Mouse (Mus musculus) lung, embryonic 15.5 days (tissue): ENCODE results near the gene Cc2d2b. TPM values are rescaled to one million over a fixed set of nuclear protein-coding genes. Genes with fewer than 3 reads are reported as not detected.

ENCODE experiments used
- ATAC-seq: fragments of 200-750 bp; cut with Nextera tagmentation; 2 replicates; pipeline ENCODE4 v1.8.0; 2017; ENCODE audit warnings: moderate number of reproducible peaks, borderline replicate concordance; ENCODE audit not compliant: low FRiP score, low TSS enrichment; ENCODE audit errors: extremely low read depth
- H3K27ac ChIP-seq: fragments of 300-500 bp; sonication (generic); 2 replicates; pipeline ENCODE4 v1.5.1; 2015; ENCODE audit warnings: moderate library complexity, mild to moderate bottlenecking, inconsistent platforms
- H3K27me3 ChIP-seq: fragments of 300-500 bp; sonication (generic); 2 replicates; pipeline ENCODE4 v1.6.1; 2015; ENCODE audit warnings: inconsistent platforms
- H3K36me3 ChIP-seq: fragments of 300-500 bp; sonication (generic); 2 replicates; pipeline ENCODE4 v1.6.1; 2015; ENCODE audit warnings: inconsistent platforms
- H3K4me1 ChIP-seq: fragments of 300-500 bp; sonication (generic); 2 replicates; pipeline ENCODE4 v1.6.1; 2015; ENCODE audit warnings: inconsistent platforms
- H3K4me2 ChIP-seq: fragments of 300-500 bp; sonication (generic); 2 replicates; pipeline ENCODE4 v1.6.1; 2015; ENCODE audit warnings: inconsistent platforms, mild to moderate bottlenecking, moderate library complexity
- H3K4me3 ChIP-seq: fragments of 300-500 bp; sonication (generic); 2 replicates; pipeline ENCODE4 v1.5.1; 2015; ENCODE audit warnings: mild to moderate bottlenecking, inconsistent platforms
- H3K9ac ChIP-seq: fragments of 300-500 bp; sonication (generic); 2 replicates; pipeline ENCODE4 v1.6.1; 2015; ENCODE audit warnings: inconsistent platforms
- H3K9me3 ChIP-seq: fragments of 300-500 bp; sonication (generic); 2 replicates; pipeline ENCODE4 v1.6.1; 2016; ENCODE audit warnings: inconsistent platforms
- WGBS: fragments of 180-500 bp; shearing (Covaris S2); methylation state at CpG from one replicate; pipeline ENCODE4 v1.1.7; 2015; 5-methylcytosine and 5-hydroxymethylcytosine counted together
- polyA plus RNA-seq: library from polyadenylated mRNA; unstranded; fragments of >200 nt; fragmentation: Nextera tagmentation; extraction: Ambion mirVana; gene quantifications from 2 replicates; pipeline ENCODE4 v1.2.1, GENCODE M21; 2015

Gene Cc2d2b
- polyA plus RNA-seq, 1 experiment from 2014 or later: 0.17 TPM

DNA sequence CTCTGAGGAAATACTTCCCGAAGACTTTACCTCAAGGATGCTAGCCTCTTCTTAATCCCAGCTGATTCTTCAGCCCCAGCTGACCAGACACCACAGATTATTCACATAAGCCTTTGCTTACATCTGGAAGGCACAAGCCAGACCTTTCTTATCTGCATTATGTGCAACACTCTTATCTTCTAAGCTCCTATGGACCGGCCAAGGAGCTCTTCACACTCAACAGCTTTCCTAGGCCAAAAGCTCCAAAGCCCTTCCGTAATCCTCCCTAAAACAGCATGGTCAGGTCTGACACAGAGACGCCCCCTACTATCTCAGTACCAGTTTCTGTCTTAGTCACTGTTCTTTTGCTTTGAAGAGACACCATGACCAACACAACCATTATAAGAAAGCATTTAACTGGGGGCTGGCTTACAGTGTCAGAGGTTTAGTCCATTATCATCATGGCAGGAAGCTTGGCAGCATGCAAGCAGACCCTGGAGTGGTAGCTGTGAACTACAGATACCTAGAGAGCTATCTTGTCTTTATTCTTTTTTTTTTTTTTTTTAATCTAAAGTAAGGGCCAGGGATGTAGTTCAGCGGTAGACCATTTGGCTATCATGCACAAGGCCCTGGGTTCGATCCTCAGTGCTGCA is 69.5 kb downstream of the Cc2d2b start:
- Histone ChIP-seq H3K9ac (no peak overlapping the region), H3K4me1 (peaks cover 3% of the 10 kb centered on the region; the same call in 1 of the 2 replicates), H3K9me3 (no peaks in the 10 kb centered on the region), H3K27ac (no peak overlapping the region), H3K4me2 (no peak overlapping the region), H3K36me3 (no peaks in the 10 kb centered on the region), H3K4me3 (no peak overlapping the region), H3K27me3 (no peaks in the 10 kb centered on the region)
- no peak for ATAC-seq
- WGBS: 76% methylated on average over 6 of the region's 6 CpGs

DNA sequence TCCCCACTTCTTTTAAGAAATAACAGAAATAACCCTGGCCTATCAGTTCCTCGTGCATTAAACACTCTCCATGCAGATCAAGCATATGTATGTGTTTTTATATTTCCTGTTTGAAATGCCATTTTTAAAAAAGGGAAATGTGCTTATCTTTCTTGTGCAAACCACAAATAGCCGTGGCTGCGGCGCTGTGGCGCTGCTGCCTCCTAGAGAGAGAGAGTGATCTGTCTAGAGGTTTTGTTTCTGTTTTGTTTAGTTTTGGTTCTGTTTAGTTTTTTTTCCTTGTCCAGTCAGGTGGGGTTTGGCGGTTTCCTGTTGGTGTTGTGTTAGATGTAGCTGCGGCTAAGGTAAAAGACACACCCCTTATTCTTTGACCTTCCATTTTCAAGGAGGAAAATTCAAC is 70.2 kb downstream of the Cc2d2b start:
- WGBS: 32% methylated on average over 7 of the region's 7 CpGs
- peaks cover 3% of the 10 kb centered on the region; the same call in 1 of the 2 replicates for H3K4me1 ChIP-seq
- no peak overlapping the region for H3K4me2 ChIP-seq
- H3K4me3 ChIP-seq: no peak overlapping the region
- H3K9ac ChIP-seq: no peak overlapping the region
- no peaks in the 10 kb centered on the region for H3K27me3 ChIP-seq
- H3K36me3 ChIP-seq: no peaks in the 10 kb centered on the region
- no peak overlapping the region for H3K27ac ChIP-seq
- ATAC-seq: no peak
- H3K9me3 ChIP-seq: no peaks in the 10 kb centered on the region

DNA sequence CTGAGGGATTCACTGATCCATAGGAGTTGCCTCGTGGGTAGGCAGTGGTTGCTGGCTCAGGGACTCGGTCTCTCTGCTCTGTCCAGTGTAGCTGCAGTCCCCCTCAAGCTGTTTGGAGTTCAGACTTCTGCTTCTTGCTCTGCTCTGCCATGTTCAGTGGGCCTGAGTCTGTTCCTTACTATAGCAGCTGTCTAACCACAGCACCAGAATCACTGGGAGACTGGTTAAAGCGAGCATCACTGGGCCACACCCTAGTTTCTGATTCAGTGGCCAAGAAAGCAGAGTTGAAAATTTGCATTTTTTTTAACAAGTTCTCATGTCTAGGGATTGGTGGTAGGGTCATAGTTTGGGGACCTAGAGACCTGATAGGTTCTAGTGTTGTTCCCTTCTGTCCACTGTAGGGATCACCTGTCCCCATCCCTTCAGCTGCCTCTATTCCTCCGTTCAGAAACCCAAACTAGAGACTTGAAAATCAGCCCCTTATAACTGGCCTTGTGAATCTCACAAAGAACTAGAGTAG is 72.8 kb downstream of the Cc2d2b start:
- ATAC-seq: no peak
- Histone ChIP-seq H3K4me1 (no peaks in the 10 kb centered on the region), H3K4me2 (no peak overlapping the region), H3K9ac (no peak overlapping the region), H3K4me3 (no peak overlapping the region), H3K36me3 (no peaks in the 10 kb centered on the region), H3K27me3 (no peaks in the 10 kb centered on the region), H3K9me3 (no peaks in the 10 kb centered on the region), H3K27ac (no peak overlapping the region)
- WGBS: 77% methylated on average over 4 of the region's 4 CpGs

DNA sequence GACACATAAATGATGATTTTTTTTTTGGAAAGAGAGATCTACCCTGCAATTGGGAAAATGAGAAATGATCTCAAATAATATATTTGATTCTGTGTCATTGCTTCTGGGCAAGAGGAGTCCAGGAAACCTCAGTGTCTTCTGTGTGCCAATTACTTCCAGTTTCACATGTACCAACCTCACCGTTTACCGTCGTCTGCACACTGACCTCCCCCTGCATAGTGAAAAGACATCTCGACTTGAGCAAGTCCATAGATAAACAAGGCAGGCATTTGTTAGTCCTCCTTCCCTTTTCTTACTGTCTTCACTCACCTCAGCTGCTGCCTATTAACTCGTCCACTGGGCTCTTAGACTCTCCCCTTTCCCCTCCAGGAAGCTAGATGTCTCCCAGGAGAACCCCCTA is 77.1 kb downstream of the Cc2d2b start:
- H3K9ac ChIP-seq: no peak overlapping the region
- H3K4me3 ChIP-seq: no peak overlapping the region
- no peak overlapping the region for H3K4me2 ChIP-seq
- no peak for ATAC-seq
- H3K27me3 ChIP-seq: no peaks in the 10 kb centered on the region; the same call in 1 of the 2 replicates
- peaks cover 6% of the 10 kb centered on the region for H3K4me1 ChIP-seq
- no peaks in the 10 kb centered on the region for H3K36me3 ChIP-seq
- WGBS: 71% methylated on average over 5 of the region's 5 CpGs
- H3K9me3 ChIP-seq: no peaks in the 10 kb centered on the region
- H3K27ac ChIP-seq: no peak overlapping the region

DNA sequence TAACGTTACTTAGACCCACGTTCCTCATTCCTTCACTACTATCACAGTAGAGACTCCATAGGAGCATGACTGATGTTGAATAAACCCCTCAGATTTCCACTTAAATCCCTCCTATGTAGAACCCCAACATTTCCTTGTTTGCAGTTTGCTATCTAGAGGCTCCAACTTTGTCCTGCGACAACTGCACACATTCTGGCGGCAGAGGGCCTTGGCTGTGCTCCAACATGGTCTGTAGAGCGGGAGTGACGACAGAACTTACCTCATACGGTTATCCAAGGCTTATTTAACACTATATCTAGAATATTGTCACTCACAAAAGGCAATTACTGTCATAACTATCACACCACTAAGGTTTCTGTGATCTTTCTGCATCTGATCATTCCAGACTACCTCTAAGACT is 78.2 kb downstream of the Cc2d2b start:
- Histone ChIP-seq H3K36me3 (no peaks in the 10 kb centered on the region), H3K27me3 (no peaks in the 10 kb centered on the region; the same call in 1 of the 2 replicates), H3K9ac (no peak overlapping the region), H3K4me1 (peaks cover 6% of the 10 kb centered on the region), H3K4me3 (no peak overlapping the region), H3K27ac (no peak overlapping the region), H3K9me3 (no peaks in the 10 kb centered on the region), H3K4me2 (no peak overlapping the region)
- no peak for ATAC-seq
- WGBS: 32% methylated on average over 7 of the region's 7 CpGs

DNA sequence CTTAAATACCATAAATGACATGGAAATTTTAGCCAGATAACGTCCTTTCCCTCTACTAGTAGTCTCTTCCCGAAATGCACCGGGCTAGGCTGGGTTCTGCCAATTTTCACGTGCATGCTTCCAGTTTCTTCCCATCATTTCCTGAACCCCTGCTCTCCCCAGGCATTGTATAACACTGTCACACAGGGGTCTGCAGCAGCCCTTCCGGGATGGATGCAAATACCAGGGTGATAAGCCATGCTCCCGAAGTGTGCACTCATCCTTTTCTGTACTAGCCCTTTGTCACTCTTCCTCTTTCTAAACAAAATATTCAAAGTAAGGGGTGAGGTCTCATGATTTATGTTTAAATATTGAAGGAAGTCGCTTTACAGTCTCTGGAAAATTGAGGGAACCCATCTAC is 81.6 kb downstream of the Cc2d2b start:
- H3K9ac ChIP-seq: peak overlapping the region; percentile 89
- no peaks in the 10 kb centered on the region; the same call in 1 of the 2 replicates for H3K27me3 ChIP-seq
- peak overlapping the region; percentile 63 for H3K4me2 ChIP-seq
- no peak overlapping the region for H3K27ac ChIP-seq
- peaks cover 14% of the 10 kb centered on the region for H3K4me1 ChIP-seq
- no peak for ATAC-seq
- H3K9me3 ChIP-seq: no peaks in the 10 kb centered on the region
- peak overlapping the region; percentile 80 for H3K4me3 ChIP-seq
- no peaks in the 10 kb centered on the region for H3K36me3 ChIP-seq
- WGBS: 45% methylated on average over 7 of the region's 7 CpGs

DNA sequence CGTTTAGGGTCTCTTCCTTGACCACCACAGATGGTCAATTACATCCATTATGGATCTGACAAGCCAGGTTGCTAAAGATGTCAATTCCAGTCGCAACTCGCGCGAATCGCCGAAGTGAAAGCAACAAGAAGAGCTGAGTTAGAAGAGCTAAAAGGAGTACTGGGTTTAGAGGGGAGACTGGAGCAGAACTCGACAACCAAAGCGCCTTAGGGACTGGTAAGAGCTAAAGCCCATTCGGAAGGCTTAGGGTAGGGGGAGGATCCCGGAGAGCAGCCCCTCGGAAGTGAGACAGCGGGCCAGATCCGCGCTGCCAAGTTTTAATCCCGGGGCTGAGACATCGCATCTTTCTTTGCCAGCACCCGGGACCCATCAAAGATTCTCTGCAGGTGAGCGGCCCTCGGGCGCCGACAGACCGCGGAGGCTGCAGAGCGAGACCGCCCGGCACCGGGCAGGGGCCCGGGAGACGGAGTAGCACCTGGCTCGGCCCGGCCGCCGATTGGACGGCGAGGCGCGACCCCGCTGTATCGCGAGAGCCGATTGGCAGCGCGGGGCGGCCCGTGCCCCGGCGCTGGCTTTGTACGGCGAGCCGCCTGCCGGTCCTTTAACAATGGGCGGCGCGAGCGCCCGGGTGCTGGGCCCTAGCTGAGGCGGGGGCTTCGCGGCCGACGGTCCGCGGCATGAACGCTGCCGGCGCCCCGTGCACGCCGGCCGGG is 82.3 kb downstream of the Cc2d2b start, which contains the start of gene Ccnj:
TSS of gene Ccnj (plus strand) at position 577 of the 713 bp plus-strand sequence.
- peak; percentile 98 for ATAC-seq
- Histone ChIP-seq H3K4me1 (peaks cover 14% of the 10 kb centered on the region), H3K9me3 (no peaks in the 10 kb centered on the region), H3K27ac (peak within 1 kb of the TSS; percentile 82), H3K9ac (peak within 1 kb of the TSS; percentile 89), H3K27me3 (no peaks in the 10 kb centered on the region; the same call in 1 of the 2 replicates), H3K36me3 (no peaks in the 10 kb centered on the region), H3K4me3 (peak within 1 kb of the TSS; percentile 80), H3K4me2 (peak within 1 kb of the TSS; percentile 63)
- 0% methylated on average over 40 of the region's 71 CpGs for WGBS

DNA sequence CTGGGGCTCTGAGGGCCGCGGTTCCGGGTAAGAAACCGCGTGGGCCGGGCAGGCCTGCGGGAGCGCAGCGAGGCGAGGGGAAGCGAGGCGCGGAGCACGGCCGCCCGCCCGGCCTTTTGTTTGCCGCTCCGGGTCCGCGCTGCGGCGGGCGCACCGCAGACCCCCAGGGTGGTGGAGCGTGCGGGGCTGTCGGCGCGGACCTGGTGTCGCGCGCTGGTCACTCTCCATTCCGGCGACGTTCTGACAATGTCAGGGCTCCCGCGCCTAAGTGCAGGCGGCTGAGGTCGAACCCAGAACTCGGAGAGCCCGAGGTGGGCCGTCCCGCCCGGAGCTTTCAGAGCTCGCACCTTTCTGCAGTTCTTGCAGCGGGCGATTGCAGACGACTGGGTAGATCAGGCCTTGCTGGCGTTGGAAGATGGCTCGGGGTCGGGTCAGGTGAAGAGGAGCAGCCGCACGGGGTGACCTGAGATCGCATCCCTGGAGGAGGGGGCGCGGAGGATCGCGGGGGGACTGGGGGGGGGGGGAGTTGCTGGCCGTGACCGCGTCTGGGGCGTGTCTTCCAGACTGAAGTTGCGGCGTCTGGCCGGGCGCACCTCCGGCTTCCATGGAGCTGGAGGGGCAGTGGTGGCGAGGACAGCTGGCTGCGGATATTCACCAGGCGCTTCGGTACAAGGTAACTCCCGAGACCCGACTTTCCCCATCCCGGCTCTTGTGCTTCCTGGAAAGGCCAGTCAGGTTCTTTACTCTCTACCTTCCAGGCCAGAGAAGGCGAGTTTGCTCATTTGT is 83.1 kb downstream of the Cc2d2b start:
- peak overlapping the region; percentile 80 for H3K4me3 ChIP-seq
- peaks cover 2% of the 10 kb centered on the region; the same call in 1 of the 2 replicates for H3K36me3 ChIP-seq
- peak overlapping the region; percentile 89 for H3K9ac ChIP-seq
- peak overlapping the region; percentile 63 for H3K4me2 ChIP-seq
- H3K27ac ChIP-seq: peak overlapping the region; percentile 82
- WGBS: under 1% methylated on average over 56 of the region's 76 CpGs
- ATAC-seq: peak; percentile 68
- peaks cover 14% of the 10 kb centered on the region for H3K4me1 ChIP-seq
- H3K9me3 ChIP-seq: no peaks in the 10 kb centered on the region
- H3K27me3 ChIP-seq: no peaks in the 10 kb centered on the region; the same call in 1 of the 2 replicates

DNA sequence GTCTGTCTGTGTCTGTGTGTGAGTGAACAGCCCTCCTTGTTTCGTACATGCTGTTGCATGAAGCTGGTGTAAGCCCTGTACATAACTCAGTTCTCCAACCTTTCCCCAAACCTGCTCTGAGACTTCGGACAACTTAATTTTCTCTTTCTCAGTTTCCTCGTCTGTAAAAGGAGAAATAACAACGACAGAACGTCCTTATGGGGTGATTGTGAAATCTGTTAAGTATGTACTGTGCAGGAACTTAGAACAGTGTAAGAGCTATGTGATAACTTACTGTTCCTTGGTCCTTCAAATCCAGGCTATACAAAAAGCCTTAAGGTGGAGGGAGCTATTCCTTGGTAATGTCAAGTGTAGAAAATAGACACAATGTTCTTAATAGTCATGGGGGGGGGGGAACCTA is 83.8 kb downstream of the Cc2d2b start:
- H3K9me3 ChIP-seq: no peaks in the 10 kb centered on the region
- WGBS: 11% methylated on average over 5 of the region's 5 CpGs
- peak overlapping the region; percentile 80 for H3K4me3 ChIP-seq
- H3K36me3 ChIP-seq: peaks cover 10% of the 10 kb centered on the region; the same call in 1 of the 2 replicates
- H3K27ac ChIP-seq: 0 out of 2 replicates have a peak overlapping the region, but pooled peaks have one; percentile 82
- H3K4me2 ChIP-seq: peak overlapping the region; percentile 63
- ATAC-seq: no peak
- H3K27me3 ChIP-seq: no peaks in the 10 kb centered on the region; the same call in 1 of the 2 replicates
- H3K4me1 ChIP-seq: peaks cover 14% of the 10 kb centered on the region
- peak overlapping the region; percentile 89 for H3K9ac ChIP-seq

DNA sequence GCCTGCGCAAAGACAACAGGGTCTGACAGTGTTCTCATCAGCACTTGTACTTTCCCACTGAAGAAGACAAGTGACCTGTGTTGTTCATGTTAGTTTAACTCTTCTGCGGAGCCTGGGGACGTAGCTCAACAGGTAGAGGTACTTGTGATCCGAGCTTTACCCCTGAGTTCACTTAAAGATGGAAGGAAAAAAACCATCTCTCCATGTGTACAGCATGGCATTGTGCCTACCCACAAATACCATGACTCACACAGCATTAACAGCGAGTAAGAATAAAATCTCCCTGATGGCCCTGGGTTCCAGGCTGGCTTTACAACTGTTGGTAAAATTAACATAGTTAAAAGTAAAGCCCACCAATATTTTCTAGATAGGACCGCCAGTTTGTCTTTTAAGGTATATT is 85.9 kb downstream of the Cc2d2b start:
- no peak overlapping the region for H3K27ac ChIP-seq
- H3K9me3 ChIP-seq: no peaks in the 10 kb centered on the region
- H3K27me3 ChIP-seq: no peaks in the 10 kb centered on the region
- no peak overlapping the region for H3K4me3 ChIP-seq
- H3K36me3 ChIP-seq: peaks cover 24% of the 10 kb centered on the region; the same call in 1 of the 2 replicates
- ATAC-seq: no peak
- H3K4me2 ChIP-seq: no peak overlapping the region
- no peak overlapping the region for H3K9ac ChIP-seq
- 89% methylated on average over 6 of the region's 6 CpGs for WGBS
- H3K4me1 ChIP-seq: peaks cover 14% of the 10 kb centered on the region

DNA sequence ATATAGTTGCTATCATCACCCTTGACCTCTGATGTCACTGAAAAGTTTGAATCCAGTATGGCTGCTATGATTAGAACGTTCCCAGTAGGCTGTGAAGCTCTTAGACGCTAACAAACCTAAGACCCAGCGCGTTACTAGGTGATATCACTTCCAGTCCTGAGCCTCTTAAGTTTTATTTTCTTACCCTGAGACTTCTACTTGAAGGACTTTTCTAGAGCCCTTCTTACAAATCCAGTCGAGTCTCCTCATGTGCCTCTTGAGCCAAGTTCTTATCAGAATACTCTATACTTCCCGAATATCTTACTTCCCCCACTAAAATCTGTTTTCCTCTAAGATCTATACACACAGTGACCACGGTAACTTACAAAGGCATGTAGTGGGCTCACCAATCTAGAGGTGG is 89.7 kb downstream of the Cc2d2b start:
- Histone ChIP-seq H3K27me3 (no peaks in the 10 kb centered on the region), H3K4me3 (no peak overlapping the region), H3K36me3 (peaks cover 30% of the 10 kb centered on the region; the same call in 1 of the 2 replicates), H3K9ac (no peak overlapping the region), H3K4me2 (no peak overlapping the region), H3K4me1 (peaks cover 12% of the 10 kb centered on the region; the same call in 1 of the 2 replicates), H3K27ac (no peak overlapping the region), H3K9me3 (no peaks in the 10 kb centered on the region)
- ATAC-seq: peak; percentile 23; the same call in 1 of the 2 replicates
- 61% methylated on average over 7 of the region's 7 CpGs for WGBS
